Mouse (Mus musculus) gonadal fat pad, adult 2 months (tissue): ENCODE data around the gene Pold1. TPM values are rescaled to one million over a fixed set of nuclear protein-coding genes. Genes with fewer than 3 reads are reported as not detected.
A peak's percentile ranks its signal among the peaks of the same experiment; 100 is the strongest.

Experiments used
- DNase-seq: peaks from one replicate; pipeline ENCODE4 v3.0.0-alpha.2; 2012; ENCODE audit warnings: low read depth
- polyA plus RNA-seq: library from polyadenylated mRNA; depleted of rRNA; stranded (reverse); fragments of >200 nt; gene quantifications from 2 replicates; pipeline ENCODE4 v1.2.3, GENCODE M21; 2012

The Pold1 gene
- polyA plus RNA-seq, 1 experiment = 16.2 TPM

- DNase-seq = no peak
These were observed 23.4 kb downstream of the Pold1 start for GRCm38 (mm10) chr7:44525126-44525832.

DNA sequence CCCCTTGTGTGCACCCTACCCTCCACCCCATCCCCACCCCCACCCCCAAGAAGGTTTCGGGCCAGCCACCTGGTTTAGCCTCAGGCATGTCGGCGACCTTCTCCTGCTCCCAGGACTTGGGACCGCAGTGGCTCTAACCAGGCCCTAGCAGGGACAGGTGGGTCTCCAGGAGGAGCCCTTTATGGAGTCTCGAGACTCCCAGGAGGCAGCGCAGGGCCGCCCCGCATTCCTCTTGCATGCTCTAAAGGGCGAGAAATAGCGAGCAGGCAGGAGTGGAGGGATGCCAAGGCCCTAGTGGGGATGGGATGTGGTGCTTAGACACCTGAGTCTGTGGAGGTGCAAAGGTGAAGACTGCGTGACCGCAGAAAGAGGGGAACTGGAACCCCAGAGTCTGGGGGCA lies 24.1 kb downstream of the Pold1 start, which contains the start of gene Mybpc2:
Gene Mybpc2 (minus strand): TSS at position 155 of the 400 bp plus-strand sequence.
- DNase-seq = no peak

DNA sequence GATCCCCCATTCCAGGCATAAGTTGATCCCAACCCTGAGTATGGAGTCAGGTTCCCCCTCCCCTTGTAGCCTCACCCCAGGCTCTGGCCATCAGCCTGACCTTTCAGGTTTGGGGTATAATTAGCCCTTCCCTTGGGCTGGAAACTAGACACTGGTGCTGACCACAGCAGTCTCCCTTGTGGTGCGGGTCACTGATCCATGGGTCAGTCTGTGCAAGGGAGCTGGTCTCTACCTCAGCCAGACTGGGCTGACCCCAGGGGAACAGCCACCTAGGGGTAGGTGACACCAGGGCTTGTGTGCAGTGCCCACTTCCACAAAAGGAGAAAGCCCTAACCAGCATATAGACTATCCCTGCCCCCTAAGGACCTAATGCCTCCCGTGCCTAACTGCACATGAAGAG lies 25.6 kb downstream of the Pold1 start:
- DNase-seq = no peak

DNA sequence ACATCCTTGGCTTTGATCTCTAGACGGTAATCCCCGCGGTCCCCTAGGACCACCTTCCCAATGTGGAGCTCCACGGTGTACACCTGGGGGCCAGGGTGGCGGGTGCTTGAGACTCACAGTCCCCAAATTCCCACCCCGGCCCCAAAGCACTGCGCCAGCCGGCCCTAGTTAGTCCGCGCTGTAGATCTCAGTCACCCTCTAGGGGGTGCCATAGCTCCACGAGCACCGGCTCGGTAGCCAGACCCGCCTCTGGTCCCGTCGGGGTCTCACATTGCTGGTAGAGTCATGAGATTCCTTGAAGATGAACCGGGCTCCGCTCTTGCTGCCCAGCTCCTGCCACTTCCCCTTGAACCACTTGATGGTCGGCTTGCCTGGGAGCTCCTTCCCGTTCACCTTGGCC lies 26.9 kb downstream of the Pold1 start:
- DNase-seq = no peak

- DNase-seq = no peak
These were observed 27.7 kb downstream of the Pold1 start for GRCm38 (mm10) chr7:44520990-44521389.

GRCm38 (mm10) chr7:44519240-44519913 lies 29.3 kb downstream of the Pold1 start:
- DNase-seq = no peak

- DNase-seq = no peak
These were observed 41.2 kb downstream of the Pold1 start for GRCm38 (mm10) chr7:44507491-44507890.

GRCm38 (mm10) chr7:44501563-44502115 lies 47.0 kb downstream of the Pold1 start:
- no peak for DNase-seq

DNA sequence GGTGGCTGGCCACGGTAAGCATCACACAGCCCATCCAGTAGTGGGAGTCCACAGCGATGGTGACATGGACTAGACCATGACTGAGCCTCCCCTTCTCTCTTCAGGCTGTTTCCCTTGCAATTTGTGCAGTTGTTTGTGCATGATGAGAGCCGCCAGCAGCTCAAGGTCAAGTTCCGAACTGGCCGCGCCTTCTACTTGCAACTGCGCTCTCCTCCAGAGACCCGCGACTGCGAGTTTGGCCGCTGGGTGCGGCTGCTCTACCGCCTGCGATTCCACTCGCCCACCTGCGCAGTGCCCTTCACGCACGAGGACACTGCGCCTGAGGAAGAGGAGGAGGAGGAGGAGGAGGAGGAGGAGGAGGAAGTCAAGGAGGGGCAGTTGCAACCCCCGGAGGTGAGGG lies 48.6 kb downstream of the Pold1 start:
- DNase-seq = no peak

GRCm38 (mm10) chr7:44498922-44499321 lies 49.7 kb downstream of the Pold1 start:
- DNase-seq = no peak

GRCm38 (mm10) chr7:44497361-44498055 lies 51.1 kb downstream of the Pold1 start:
- no peak for DNase-seq

DNA sequence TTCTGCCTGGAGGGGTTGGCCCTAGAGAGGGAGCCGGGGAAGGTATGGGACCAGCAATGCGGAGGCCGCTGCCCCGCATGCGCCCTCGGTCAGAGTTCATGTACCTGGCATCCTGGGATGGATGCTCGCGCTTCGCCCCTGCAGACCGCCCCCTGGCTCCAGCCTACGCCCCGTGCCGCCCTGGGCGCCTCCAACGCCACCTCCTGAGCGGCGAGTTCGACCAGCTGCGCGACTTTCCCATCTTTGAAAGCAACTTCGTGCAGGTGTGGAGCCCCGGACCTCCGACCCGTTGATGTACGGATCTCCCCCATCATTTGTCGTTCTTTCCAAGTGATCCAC lies 51.9 kb downstream of the Pold1 start:
- DNase-seq = no peak

DNA sequence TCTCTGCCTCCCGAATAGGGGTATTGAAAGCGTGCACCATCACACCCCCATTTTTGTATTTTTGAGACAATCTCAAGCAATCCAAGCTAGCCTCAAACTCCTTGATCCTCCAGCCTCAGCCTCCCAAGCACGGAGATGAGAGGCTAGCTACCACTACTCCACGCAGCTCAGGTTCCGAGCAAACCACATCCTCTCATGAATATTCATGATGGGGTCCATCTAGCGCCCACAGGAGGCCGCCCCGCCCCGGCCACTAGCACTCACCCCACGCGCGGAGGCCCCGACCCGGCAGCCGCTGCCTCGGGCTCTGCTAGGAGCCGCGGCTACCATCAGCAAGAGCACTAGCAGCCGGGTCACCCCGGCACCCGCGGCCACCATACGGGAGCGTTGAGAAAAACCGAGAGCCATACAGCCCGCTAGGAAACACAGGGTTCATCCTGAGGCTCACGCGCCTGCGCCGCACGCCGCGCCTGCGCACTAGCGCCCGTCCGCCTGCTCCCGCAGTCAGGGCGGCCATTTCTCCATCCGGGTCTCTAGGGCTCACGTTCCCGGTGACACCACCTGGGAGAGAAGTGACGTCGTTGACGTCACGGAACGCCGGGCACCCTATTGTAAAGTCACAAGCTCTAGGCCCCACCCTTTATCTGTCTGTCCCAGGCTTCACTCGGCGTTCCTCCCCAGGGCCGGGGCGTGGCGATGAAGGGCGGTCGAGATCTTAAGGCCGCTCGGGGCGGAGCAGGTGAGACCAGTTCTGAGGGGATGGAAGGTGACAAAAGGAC lies 52.5 kb downstream of the Pold1 start, which contains the start of the genes Emc10 and Fam71e1:
Gene Emc10 (minus strand): TSS at position 538 of the 779 bp plus-strand sequence.
Gene Fam71e1 (plus strand): TSS at position 590 of the 779 bp plus-strand sequence.
- peak; percentile 86 for DNase-seq

GRCm38 (mm10) chr7:44495086-44495485 lies 53.6 kb downstream of the Pold1 start:
- no peak for DNase-seq

DNA sequence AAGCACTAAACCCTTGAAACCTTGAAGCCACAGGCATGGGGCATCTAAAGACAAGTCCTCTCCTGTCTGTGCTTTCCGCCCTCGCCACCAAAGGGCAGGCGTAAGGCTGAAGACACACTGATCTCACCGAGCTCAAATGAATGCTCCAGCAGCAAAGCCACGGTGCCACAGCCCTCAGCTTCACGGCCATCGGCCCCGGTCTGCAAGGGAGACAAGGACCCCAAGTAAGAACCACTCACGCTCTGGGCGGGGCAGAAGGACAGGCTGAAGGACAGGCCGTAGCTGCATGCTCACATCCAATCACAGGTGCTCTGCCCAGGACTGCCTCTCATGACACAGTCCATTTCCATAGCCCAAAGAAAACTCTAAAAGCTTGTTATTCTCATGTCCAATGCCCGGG lies 54.0 kb downstream of the Pold1 start:
- no peak for DNase-seq

DNA sequence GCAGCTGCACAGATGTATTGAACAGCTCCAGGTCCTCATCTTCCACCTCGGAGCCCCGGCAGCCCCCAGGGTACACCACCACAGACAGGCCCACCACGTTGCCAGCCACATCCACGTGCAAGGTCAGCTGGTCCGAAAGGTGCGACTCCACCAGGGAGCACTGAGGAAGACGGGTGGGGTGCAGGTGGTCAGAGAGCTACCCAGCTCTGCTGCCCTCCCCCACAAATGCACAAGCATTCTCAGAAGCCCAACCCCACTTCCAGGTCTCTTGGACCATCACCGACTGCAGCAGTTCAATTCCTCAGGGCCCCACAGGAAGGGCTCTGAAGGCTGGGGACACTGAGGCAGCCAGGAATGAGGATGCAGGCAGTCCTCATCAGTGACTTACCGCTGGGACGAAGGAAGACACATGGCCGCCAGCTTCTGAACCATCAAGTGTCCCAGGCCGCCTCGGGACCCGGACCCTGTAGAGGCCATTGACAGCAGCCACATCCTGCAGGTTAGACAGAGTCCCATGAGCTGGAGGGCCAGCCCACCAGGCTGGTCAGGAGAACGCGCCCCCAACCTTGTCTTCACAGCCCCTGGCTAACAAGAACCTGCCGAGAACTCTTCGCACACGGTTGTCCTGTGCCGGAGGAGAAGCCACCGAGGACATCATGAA lies 56.4 kb downstream of the Pold1 start:
- no peak for DNase-seq

DNA sequence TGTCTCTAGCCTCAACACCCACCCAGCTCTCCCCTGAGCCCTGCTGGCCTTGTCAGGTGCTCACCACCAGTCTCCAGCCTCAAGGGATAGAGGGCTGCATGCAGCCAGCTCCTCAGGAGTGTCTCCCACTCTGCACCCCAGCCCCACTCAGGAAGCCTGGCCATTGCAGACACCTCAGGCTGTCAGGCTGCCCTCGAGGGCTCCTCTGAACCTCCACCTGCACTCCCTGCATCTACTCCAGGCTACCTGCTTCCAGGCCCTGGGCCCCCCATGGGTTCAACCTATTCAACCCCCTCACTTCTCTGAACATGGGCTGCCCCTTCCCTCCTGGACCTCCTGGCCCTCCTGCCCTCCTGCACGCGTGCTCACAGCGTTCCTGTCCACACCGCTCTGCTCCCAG lies 57.3 kb downstream of the Pold1 start:
- DNase-seq = no peak

DNA sequence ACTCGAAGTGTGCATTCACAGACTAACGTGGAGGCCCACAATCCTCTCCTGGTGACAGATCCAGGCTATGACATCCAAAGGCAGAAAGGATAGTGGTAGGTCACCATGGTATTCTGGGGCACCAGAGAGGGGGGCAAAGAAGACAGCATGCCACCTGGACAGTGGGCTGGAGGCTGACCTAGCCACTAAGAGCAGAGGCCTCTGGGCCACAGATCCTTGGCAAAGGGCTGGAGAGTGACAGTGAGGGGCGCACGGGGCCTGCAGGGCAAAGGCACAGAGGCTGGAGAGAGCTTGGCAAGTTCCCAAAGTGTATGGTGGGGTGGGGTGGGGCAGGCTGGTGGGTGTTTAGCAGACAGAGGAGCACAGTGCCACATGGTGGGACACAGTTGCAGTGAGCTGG lies 58.4 kb downstream of the Pold1 start:
- no peak for DNase-seq

- no peak for DNase-seq
These were observed 60.1 kb downstream of the Pold1 start for GRCm38 (mm10) chr7:44488545-44488944.

- DNase-seq = no peak
These were observed 60.7 kb downstream of the Pold1 start for GRCm38 (mm10) chr7:44487936-44488335.

DNA sequence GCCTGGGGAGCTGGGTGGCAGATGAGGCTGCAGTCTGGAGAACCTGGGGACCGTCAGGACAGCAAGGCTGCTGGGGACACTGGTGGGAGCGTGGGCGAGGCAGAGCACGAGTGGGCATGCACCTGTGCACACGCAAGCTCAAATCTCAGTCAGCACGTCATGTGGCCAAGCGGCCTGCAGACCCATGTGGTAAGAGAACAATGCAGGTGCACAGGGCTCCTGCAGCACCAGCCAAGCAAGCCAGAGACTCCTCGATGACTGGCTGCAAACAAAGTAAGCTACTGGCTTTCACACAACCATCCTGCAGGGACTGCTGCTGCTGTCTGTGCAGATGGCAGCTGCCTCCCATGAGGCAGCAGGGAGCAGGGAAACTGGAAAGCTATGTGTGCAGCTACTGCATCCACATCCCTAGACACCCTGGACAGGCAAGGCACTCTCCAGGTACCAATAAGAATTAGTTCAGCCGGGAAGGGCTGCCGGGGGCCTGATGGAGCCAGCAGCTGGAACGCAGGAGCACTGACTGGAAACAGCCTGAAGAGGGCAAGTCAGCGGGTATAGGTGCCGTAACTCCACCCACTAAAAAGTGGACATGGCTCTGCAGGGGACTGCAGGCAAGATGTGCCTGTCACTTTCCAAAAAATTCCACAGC lies 61.6 kb downstream of the Pold1 start:
- no peak for DNase-seq
